Mouse (Mus musculus): ENCODE results near the gene Unc93b1. TPM values are rescaled to one million over a fixed set of nuclear protein-coding genes. Genes with fewer than 3 reads are reported as not detected.

Gene Unc93b1
- polyA plus RNA-seq, 1 experiment from 2014 or later = 4.6 TPM

DNA sequence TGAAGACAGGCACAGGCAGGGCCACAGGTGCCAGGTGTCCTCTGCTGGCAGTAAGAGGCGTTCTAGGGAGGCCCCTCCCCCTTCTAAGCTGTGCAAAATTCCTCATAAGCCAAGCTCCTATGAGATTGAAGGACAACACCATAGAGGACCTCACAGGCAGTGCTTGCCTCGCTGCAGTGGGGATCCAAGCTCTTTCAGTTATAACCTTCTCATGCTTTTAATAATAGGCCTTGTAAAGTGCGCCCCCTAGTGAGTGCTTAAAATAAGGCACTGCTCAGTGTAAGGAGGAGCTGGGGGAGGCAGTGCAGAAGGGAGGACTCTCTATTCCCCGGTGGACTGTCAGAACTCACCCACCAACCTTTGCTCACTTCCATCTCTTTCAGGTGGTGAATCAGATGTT lies 45.3 kb downstream of the Unc93b1 start:
- peak; percentile 63; the same call in 1 of the 2 replicates for ATAC-seq (ENCODE audit: low read depth)
- Histone ChIP-seq H3K4me1 (ENCODE audit: control insufficient read depth, insufficient read depth, low read length) (0 out of 2 replicates have a peak, but pooled peaks cover 2% of the 10 kb centered on the region), H3K9ac (replicated peaks; ENCODE audit: low read depth, low read length) (no peak overlapping the region), H3K9me3 (ENCODE audit: control insufficient read depth, low read length) (no peaks in the 10 kb centered on the region), H3K27me3 (ENCODE audit: control insufficient read depth, insufficient read depth, low read length) (no peaks in the 10 kb centered on the region), H3K27ac (ENCODE audit: low read depth, low read length) (no peak overlapping the region), H3K4me2 (ENCODE audit: low read depth, low read length) (no peak overlapping the region), H3K36me3 (ENCODE audit: control insufficient read depth, insufficient read depth, low read length) (no peaks in the 10 kb centered on the region), H3K4me3 (ENCODE audit: low read depth, low read length) (no peak overlapping the region)
- WGBS = 16% methylated on average over 4 of the region's 4 CpGs

DNA sequence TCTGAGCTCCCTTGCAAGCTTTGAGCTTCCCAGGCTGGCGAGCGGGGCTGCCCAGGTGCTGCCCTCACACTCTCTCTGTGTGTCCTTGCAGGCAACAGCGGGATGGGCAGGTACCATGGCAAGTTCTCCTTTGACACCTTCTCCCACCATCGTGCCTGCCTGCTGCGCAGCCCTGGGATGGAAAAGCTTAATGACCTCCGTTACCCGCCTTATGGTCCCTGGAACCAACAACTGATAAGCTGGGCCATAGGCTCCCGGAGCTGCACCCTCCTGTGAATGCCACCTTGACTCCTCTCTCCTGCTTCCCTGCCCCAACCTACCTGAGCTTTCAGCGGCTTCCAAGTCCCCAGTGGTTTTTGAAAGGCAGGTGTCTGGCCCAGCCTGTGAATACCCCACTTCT lies 45.9 kb downstream of the Unc93b1 start:
- no peaks in the 10 kb centered on the region for H3K27me3 ChIP-seq (ENCODE audit: control insufficient read depth, insufficient read depth, low read length)
- no peak overlapping the region for H3K4me2 ChIP-seq (ENCODE audit: low read depth, low read length)
- no peaks in the 10 kb centered on the region for H3K9me3 ChIP-seq (ENCODE audit: control insufficient read depth, low read length)
- ATAC-seq (ENCODE audit: low read depth) = no peak
- 80% methylated on average over 9 of the region's 9 CpGs for WGBS
- H3K9ac ChIP-seq (replicated peaks; ENCODE audit: low read depth, low read length) = no peak overlapping the region
- H3K4me1 ChIP-seq (ENCODE audit: control insufficient read depth, insufficient read depth, low read length) = 0 out of 2 replicates have a peak, but pooled peaks cover 3% of the 10 kb centered on the region
- H3K4me3 ChIP-seq (ENCODE audit: low read depth, low read length) = no peak overlapping the region
- no peak overlapping the region for H3K27ac ChIP-seq (ENCODE audit: low read depth, low read length)
- no peaks in the 10 kb centered on the region for H3K36me3 ChIP-seq (ENCODE audit: control insufficient read depth, insufficient read depth, low read length)

DNA sequence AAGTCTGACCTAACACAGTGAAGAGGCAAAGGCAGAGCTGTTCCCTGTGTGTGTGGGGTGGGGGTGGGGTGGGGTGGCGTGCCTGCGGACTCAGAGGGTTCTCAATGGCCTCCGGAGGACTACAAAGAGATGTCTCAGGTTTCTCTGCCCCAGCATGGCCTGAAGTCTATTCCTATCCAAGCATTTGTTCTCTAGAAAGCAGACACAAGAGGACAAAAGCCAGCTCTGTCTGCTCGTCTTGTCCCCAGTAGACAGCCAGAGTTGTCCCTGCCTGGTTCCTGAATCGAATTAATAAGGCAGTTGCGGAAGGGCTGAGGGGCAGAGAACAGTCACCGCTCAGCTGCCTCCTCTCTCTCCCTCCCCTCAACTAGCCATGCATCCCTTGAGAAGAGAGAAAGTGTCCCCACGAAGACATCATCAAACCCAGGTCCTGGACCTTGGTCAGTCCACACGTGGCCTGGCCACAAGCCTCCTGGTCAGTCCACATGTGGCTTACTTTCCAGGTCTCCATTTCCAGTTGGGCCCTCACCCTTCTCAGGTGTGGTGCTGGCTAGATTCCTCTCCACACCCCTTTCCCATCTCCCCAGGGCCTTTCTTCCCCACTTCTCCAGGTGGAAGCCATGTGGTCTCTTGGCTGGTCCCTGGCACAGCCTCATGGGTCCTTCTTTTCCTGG lies 48.7 kb downstream of the Unc93b1 start:
- H3K9me3 ChIP-seq (ENCODE audit: control insufficient read depth, low read length) = no peaks in the 10 kb centered on the region
- WGBS = 42% methylated on average over 9 of the region's 9 CpGs
- no peak overlapping the region for H3K4me2 ChIP-seq (ENCODE audit: low read depth, low read length)
- H3K9ac ChIP-seq (replicated peaks; ENCODE audit: low read depth, low read length) = no peak overlapping the region
- H3K4me3 ChIP-seq (ENCODE audit: low read depth, low read length) = no peak overlapping the region
- no peak for ATAC-seq (ENCODE audit: low read depth)
- no peak overlapping the region for H3K27ac ChIP-seq (ENCODE audit: low read depth, low read length)
- no peaks in the 10 kb centered on the region for H3K27me3 ChIP-seq (ENCODE audit: control insufficient read depth, insufficient read depth, low read length)
- H3K36me3 ChIP-seq (ENCODE audit: control insufficient read depth, insufficient read depth, low read length) = no peaks in the 10 kb centered on the region
- H3K4me1 ChIP-seq (ENCODE audit: control insufficient read depth, insufficient read depth, low read length) = 0 out of 2 replicates have a peak, but pooled peaks cover 3% of the 10 kb centered on the region

DNA sequence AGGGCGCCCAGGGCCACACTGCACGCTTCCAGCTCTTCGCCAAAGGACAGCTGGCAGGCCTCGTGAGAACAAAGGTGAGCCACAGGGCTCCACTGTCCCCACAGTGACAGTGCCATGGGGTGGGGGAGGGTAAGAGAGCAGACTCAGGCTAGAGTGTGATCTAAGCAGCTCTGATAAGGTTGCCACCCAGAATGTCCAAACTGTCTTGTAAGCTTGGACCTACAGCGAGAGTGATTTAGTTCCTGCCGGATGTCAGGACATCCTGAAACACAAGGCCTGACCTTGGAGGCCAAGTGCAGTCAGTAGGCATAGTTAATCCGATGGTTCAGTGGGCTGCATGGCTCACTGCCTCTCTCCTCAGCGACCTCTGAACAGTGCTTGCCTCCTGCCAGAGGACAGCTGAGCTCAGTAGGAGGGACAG lies 50.3 kb downstream of the Unc93b1 start:
- Histone ChIP-seq H3K9me3 (ENCODE audit: control insufficient read depth, low read length) (no peaks in the 10 kb centered on the region), H3K4me1 (ENCODE audit: control insufficient read depth, insufficient read depth, low read length) (0 out of 2 replicates have a peak, but pooled peaks cover 3% of the 10 kb centered on the region), H3K27me3 (ENCODE audit: control insufficient read depth, insufficient read depth, low read length) (no peaks in the 10 kb centered on the region), H3K27ac (ENCODE audit: low read depth, low read length) (no peak overlapping the region), H3K4me2 (ENCODE audit: low read depth, low read length) (no peak overlapping the region), H3K9ac (replicated peaks; ENCODE audit: low read depth, low read length) (no peak overlapping the region), H3K36me3 (ENCODE audit: control insufficient read depth, insufficient read depth, low read length) (no peaks in the 10 kb centered on the region), H3K4me3 (ENCODE audit: low read depth, low read length) (no peak overlapping the region)
- 0 out of 2 replicates have a peak, but pooled peaks have one; percentile 38 for ATAC-seq (ENCODE audit: low read depth)
- 19% methylated on average over 8 of the region's 8 CpGs for WGBS

DNA sequence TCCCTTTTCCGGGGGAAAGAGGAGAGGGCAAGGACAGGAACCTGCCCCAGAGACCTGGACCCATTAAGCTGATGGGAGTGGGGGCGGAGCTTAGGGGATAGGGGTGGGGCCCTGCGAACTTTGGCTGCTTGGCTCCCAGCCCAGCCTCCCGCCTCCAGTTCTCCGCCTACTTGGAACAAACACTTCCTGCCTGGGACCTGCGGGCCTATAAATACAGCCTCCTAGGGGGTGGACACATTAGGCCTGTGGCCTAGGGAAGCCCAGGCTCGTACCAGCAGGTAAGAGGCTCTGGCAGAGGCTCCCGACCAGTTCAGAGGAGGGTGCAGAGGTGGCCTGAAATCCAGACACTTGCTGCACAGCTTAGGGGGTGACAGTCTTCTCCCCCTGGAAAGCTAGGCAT lies 51.3 kb downstream of the Unc93b1 start, which contains the start of gene Acy3:
TSS of gene Acy3 (plus strand) at position 237 of the 400 bp plus-strand sequence.
- no peak for ATAC-seq (ENCODE audit: low read depth)
- Histone ChIP-seq H3K4me3 (ENCODE audit: low read depth, low read length) (no peak within 1 kb of the TSS), H3K4me1 (ENCODE audit: control insufficient read depth, insufficient read depth, low read length) (0 out of 2 replicates have a peak, but pooled peaks cover 3% of the 10 kb centered on the region), H3K9ac (replicated peaks; ENCODE audit: low read depth, low read length) (no peak within 1 kb of the TSS), H3K4me2 (ENCODE audit: low read depth, low read length) (no peak within 1 kb of the TSS), H3K27me3 (ENCODE audit: control insufficient read depth, insufficient read depth, low read length) (no peaks in the 10 kb centered on the region), H3K36me3 (ENCODE audit: control insufficient read depth, insufficient read depth, low read length) (no peaks in the 10 kb centered on the region), H3K27ac (ENCODE audit: low read depth, low read length) (no peak within 1 kb of the TSS), H3K9me3 (ENCODE audit: control insufficient read depth, low read length) (no peaks in the 10 kb centered on the region)
- WGBS = 15% methylated on average over 8 of the region's 8 CpGs

DNA sequence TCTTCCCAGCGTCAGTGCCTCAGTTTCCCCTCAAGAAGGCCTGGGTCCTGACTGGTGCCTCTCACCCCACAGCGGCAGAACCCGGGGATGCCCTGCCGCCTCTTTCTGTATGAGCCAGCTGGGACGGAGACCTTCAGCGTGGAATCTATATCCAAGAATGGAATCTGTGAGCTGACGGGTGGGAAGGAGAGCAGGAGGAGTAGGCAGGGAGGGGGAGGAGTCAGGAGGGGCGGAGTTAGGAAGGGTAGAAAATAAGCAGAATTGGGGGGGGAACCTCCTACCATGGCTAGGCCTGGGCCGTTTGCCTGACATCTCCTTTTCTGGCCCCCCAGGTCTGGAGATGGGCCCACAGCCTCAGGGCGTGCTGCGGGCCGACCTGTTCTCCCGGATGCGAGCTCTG lies 53.1 kb downstream of the Unc93b1 start:
- 90% methylated on average over 14 of the region's 14 CpGs for WGBS
- Histone ChIP-seq H3K27me3 (ENCODE audit: control insufficient read depth, insufficient read depth, low read length) (no peaks in the 10 kb centered on the region), H3K9ac (replicated peaks; ENCODE audit: low read depth, low read length) (no peak overlapping the region), H3K4me1 (ENCODE audit: control insufficient read depth, insufficient read depth, low read length) (0 out of 2 replicates have a peak, but pooled peaks cover 3% of the 10 kb centered on the region), H3K9me3 (ENCODE audit: control insufficient read depth, low read length) (no peaks in the 10 kb centered on the region), H3K36me3 (ENCODE audit: control insufficient read depth, insufficient read depth, low read length) (no peaks in the 10 kb centered on the region), H3K27ac (ENCODE audit: low read depth, low read length) (no peak overlapping the region), H3K4me3 (ENCODE audit: low read depth, low read length) (no peak overlapping the region), H3K4me2 (ENCODE audit: low read depth, low read length) (no peak overlapping the region)
- no peak for ATAC-seq (ENCODE audit: low read depth)

DNA sequence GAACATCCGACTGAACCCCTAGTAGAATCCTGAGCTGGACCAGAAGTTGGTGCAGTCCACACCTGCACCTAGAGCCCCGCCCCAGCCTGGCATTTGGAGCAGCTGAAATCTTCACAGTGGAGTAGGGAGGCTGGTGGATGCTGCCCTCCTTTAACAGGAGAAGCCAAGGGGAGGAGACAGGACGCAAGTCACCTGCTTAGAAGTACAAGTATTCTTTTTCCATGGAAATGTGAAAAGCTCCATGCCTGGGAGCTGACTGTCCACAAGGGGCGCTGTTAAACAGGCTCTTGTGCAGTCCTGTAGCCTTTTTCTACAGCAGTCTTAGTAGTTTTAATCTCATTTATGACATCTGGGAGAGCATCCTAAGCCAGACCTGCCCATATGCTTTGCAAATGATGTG lies 53.8 kb downstream of the Unc93b1 start:
- WGBS = 86% methylated on average over 4 of the region's 4 CpGs
- Histone ChIP-seq H3K27me3 (ENCODE audit: control insufficient read depth, insufficient read depth, low read length) (no peaks in the 10 kb centered on the region), H3K4me2 (ENCODE audit: low read depth, low read length) (no peak overlapping the region), H3K9me3 (ENCODE audit: control insufficient read depth, low read length) (no peaks in the 10 kb centered on the region), H3K36me3 (ENCODE audit: control insufficient read depth, insufficient read depth, low read length) (no peaks in the 10 kb centered on the region), H3K9ac (replicated peaks; ENCODE audit: low read depth, low read length) (no peak overlapping the region), H3K4me1 (ENCODE audit: control insufficient read depth, insufficient read depth, low read length) (0 out of 2 replicates have a peak, but pooled peaks cover 3% of the 10 kb centered on the region), H3K4me3 (ENCODE audit: low read depth, low read length) (no peak overlapping the region), H3K27ac (ENCODE audit: low read depth, low read length) (no peak overlapping the region)
- no peak for ATAC-seq (ENCODE audit: low read depth)

DNA sequence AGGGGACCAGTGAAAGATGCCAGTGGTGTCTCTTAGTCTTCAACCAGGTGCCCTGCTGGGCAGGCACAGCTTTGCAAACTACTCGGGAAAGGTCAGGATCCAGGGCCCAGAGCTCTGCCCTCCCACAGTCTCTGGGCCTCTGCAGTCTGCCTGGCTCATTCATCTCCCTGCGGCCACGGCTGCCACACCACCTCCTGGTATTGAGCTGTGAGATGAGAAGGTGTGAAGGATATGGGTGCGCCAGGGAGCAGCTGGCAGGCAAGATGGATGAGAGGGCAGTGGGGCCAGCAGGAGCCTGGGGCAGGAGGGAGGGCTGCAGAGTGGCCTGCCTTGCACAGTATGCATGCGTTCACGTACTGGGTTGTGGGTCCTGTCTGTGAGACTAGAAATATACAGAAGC lies 55.8 kb downstream of the Unc93b1 start:
- WGBS = 44% methylated on average over 6 of the region's 6 CpGs
- no peaks in the 10 kb centered on the region for H3K9me3 ChIP-seq (ENCODE audit: control insufficient read depth, low read length)
- no peaks in the 10 kb centered on the region for H3K36me3 ChIP-seq (ENCODE audit: control insufficient read depth, insufficient read depth, low read length)
- ATAC-seq (ENCODE audit: low read depth) = no peak
- no peaks in the 10 kb centered on the region for H3K27me3 ChIP-seq (ENCODE audit: control insufficient read depth, insufficient read depth, low read length)
- no peak overlapping the region for H3K4me3 ChIP-seq (ENCODE audit: low read depth, low read length)
- H3K4me1 ChIP-seq (ENCODE audit: control insufficient read depth, insufficient read depth, low read length) = no peaks in the 10 kb centered on the region
- no peak overlapping the region for H3K9ac ChIP-seq (replicated peaks; ENCODE audit: low read depth, low read length)
- H3K4me2 ChIP-seq (ENCODE audit: low read depth, low read length) = no peak overlapping the region
- no peak overlapping the region for H3K27ac ChIP-seq (ENCODE audit: low read depth, low read length)

DNA sequence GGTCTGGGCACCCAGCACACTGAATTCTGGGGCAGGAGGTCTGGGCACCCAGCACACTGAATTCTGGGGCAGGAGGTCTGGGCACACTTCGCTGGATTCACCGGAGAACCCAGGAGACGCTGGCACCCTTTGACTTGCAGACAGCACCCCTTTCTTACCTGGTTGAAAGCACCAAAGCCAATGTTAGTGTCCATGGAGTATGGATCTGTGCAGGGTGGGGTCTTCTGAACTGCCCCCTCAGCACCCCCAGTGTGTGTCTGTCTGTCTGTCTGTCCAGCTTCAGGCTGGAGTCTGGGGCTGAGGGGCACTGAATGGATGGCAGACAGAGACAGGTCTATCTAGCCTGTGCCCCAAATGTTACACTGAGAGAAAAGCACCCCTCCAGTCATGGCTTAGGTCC lies 56.6 kb downstream of the Unc93b1 start:
- no peak overlapping the region for H3K4me3 ChIP-seq (ENCODE audit: low read depth, low read length)
- ATAC-seq (ENCODE audit: low read depth) = no peak
- H3K27me3 ChIP-seq (ENCODE audit: control insufficient read depth, insufficient read depth, low read length) = no peaks in the 10 kb centered on the region
- H3K9ac ChIP-seq (replicated peaks; ENCODE audit: low read depth, low read length) = no peak overlapping the region
- WGBS = 98% methylated on average over 3 of the region's 3 CpGs
- no peak overlapping the region for H3K4me2 ChIP-seq (ENCODE audit: low read depth, low read length)
- H3K4me1 ChIP-seq (ENCODE audit: control insufficient read depth, insufficient read depth, low read length) = no peaks in the 10 kb centered on the region
- H3K27ac ChIP-seq (ENCODE audit: low read depth, low read length) = no peak overlapping the region
- H3K9me3 ChIP-seq (ENCODE audit: control insufficient read depth, low read length) = no peaks in the 10 kb centered on the region
- H3K36me3 ChIP-seq (ENCODE audit: control insufficient read depth, insufficient read depth, low read length) = no peaks in the 10 kb centered on the region
